In genomic region chr4:124298667-124299437, GRCm38 (mm10) we compare ENCODE assay signal across 15 mouse cellular contexts.
DNase-seq lines count a peak whose midpoint lies in the region; ATAC-seq lines count a peak whose summit lies in the region.
"Had no signal": no experiment of that assay in that cellular context is flagged by ENCODE, and none has a peak within 500 bp of the region (broad histone marks: within the 10 kb centered on the region; RNA-seq: fewer than 3 reads in every experiment).

No protein-coding gene starts in this region.

- H3K4me2 ChIP-seq in heart, embryonic 11.5 days: no peak overlapping the region
- no peak overlapping the region for H3K4me2 ChIP-seq in neural tube, embryonic 15.5 days
- H3K4me2 ChIP-seq: heart, embryonic 15.5 days; hindbrain, embryonic 15.5 days; liver, embryonic 12.5 days had no signal

- H3K4me1 ChIP-seq in heart, embryonic 11.5 days (ENCODE audit: control insufficient read depth, insufficient read depth, low read length): no peaks in the 10 kb centered on the region
- 0 out of 2 replicates have a peak, but pooled peaks cover 4% of the 10 kb centered on the region for H3K4me1 ChIP-seq in neural tube, embryonic 15.5 days
- H3K4me1 ChIP-seq: heart, embryonic 15.5 days; hindbrain, embryonic 15.5 days; liver, embryonic 12.5 days; megakaryocyte, embryonic 14.5 days had no signal

- no peak overlapping the region for H3K4me3 ChIP-seq in heart, embryonic 11.5 days (ENCODE audit: low read depth, low read length)
- H3K4me3 ChIP-seq in neural tube, embryonic 15.5 days (replicated peaks): no peak overlapping the region
- H3K4me3 ChIP-seq: heart, embryonic 15.5 days; hindbrain, embryonic 15.5 days; limb, embryonic 10.5 days; liver, embryonic 12.5 days; megakaryocyte, embryonic 14.5 days had no signal

- H3K27ac ChIP-seq in heart, embryonic 11.5 days (ENCODE audit: low read depth, low read length): no peak overlapping the region
- H3K27ac ChIP-seq in neural tube, embryonic 15.5 days (replicated peaks): no peak overlapping the region
- H3K27ac ChIP-seq: heart, embryonic 15.5 days; hindbrain, embryonic 15.5 days; limb, embryonic 10.5 days; liver, embryonic 12.5 days had no signal

- no peaks in the 10 kb centered on the region for H3K27me3 ChIP-seq in heart, embryonic 11.5 days (ENCODE audit: control insufficient read depth, insufficient read depth, low read length)
- H3K27me3 ChIP-seq in neural tube, embryonic 15.5 days (replicated peaks): peaks cover 12% of the 10 kb centered on the region; the same call in 1 of the 2 replicates
- H3K27me3 ChIP-seq: heart, embryonic 15.5 days; liver, embryonic 12.5 days; megakaryocyte, embryonic 14.5 days had no signal

- no peaks in the 10 kb centered on the region for H3K36me3 ChIP-seq in heart, embryonic 11.5 days (ENCODE audit: control insufficient read depth, insufficient read depth, low read length)
- H3K36me3 ChIP-seq in neural tube, embryonic 15.5 days: no peaks in the 10 kb centered on the region
- H3K36me3 ChIP-seq: heart, embryonic 15.5 days; hindbrain, embryonic 15.5 days; limb, embryonic 10.5 days; liver, embryonic 12.5 days had no signal

- peak; percentile 85 for DNase-seq in heart, adult 11 months
- peak; percentile 50 for DNase-seq in neural tube, embryonic 10.5 days (ENCODE audit: extremely low spot score, low spot score)
- peak; percentile 52 for DNase-seq in mesoderm, embryonic 11.5 days (ENCODE audit: low read depth, low spot score)
- no peak for DNase-seq in thymus, postnatal 0 days (ENCODE audit: low spot score)
- no peak for DNase-seq in testis, postnatal 10 days (ENCODE audit: low spot score)
- DNase-seq: kidney, adult 18-20 months; kidney, postnatal 36 days had no signal

- no peak for ATAC-seq in heart, embryonic 11.5 days (replicated peaks; ENCODE audit: insufficient number of reproducible peaks, low FRiP score, low TSS enrichment)
- ATAC-seq in neural tube, embryonic 15.5 days (ENCODE audit: low FRiP score): no peak
- ATAC-seq: liver, embryonic 12.5 days; lung, postnatal 0 days had no signal

- H3K9me3 ChIP-seq in heart, embryonic 11.5 days (replicated peaks; ENCODE audit: control insufficient read depth, low read length): no peaks in the 10 kb centered on the region
- no peaks in the 10 kb centered on the region for H3K9me3 ChIP-seq in neural tube, embryonic 15.5 days (replicated peaks)
- H3K9me3 ChIP-seq: heart, embryonic 15.5 days; hindbrain, embryonic 15.5 days; limb, embryonic 10.5 days; liver, embryonic 12.5 days had no signal

- 67% methylated on average over 10 of the region's 10 CpGs for WGBS in heart, embryonic 11.5 days (ENCODE audit: insufficient replicate concordance)
- 25% methylated on average over 10 of the region's 10 CpGs for WGBS in neural tube, embryonic 15.5 days

- no peak overlapping the region for H3K9ac ChIP-seq in heart, embryonic 11.5 days (ENCODE audit: low read depth, low read length)
- no peak overlapping the region for H3K9ac ChIP-seq in neural tube, embryonic 15.5 days (replicated peaks)
- H3K9ac ChIP-seq: heart, embryonic 15.5 days; hindbrain, embryonic 15.5 days; liver, embryonic 12.5 days had no signal

Comparison
In these comparisons a context has a peak if more than half of its experiments do, and no peak if none do; other contexts are left out.
1. DNase-seq: peak in heart, adult 11 months (single experiment), neural tube, embryonic 10.5 days (single experiment) and mesoderm, embryonic 11.5 days (single experiment); none in thymus, postnatal 0 days (single experiment) and testis, postnatal 10 days (single experiment).